Mouse (Mus musculus) midbrain, postnatal 0 days (tissue): ENCODE results near the gene Dyrk3. TPM values are rescaled to one million over a fixed set of nuclear protein-coding genes. Genes with fewer than 3 reads are reported as not detected.

Experiments
- ATAC-seq: fragments of 200-750 bp; cut with Nextera tagmentation; 2 replicates; pipeline ENCODE4 v1.8.0; 2017; ENCODE audit warnings: moderate number of reproducible peaks, mild to moderate bottlenecking, moderate TSS enrichment, moderate library complexity; ENCODE audit not compliant: low FRiP score
- DNase-seq: peaks from one replicate; pipeline ENCODE4 v3.0.0-alpha.2; 2015; ENCODE audit warnings: low spot score
- H3K27ac ChIP-seq: fragments of 300-500 bp; sonication (generic); 2 replicates; pipeline ENCODE4 v1.5.1; 2014; ENCODE audit warnings: low read depth, mild to moderate bottlenecking, low read length, mixed read lengths
- H3K27me3 ChIP-seq: fragments of 300-500 bp; sonication (generic); 2 replicates; pipeline ENCODE4 v1.6.1; 2014; ENCODE audit warnings: low read length, control low read depth, mixed read lengths; ENCODE audit not compliant: insufficient read depth
- H3K36me3 ChIP-seq: fragments of 300-500 bp; sonication (generic); 2 replicates; pipeline ENCODE4 v1.6.1; 2014; ENCODE audit warnings: low read length, control low read depth, mixed read lengths; ENCODE audit not compliant: insufficient read depth
- H3K4me1 ChIP-seq: fragments of 300-500 bp; sonication (generic); 2 replicates; pipeline ENCODE4 v1.6.1; 2014; ENCODE audit warnings: mild to moderate bottlenecking, control low read depth, antibody characterized with exemption, low read length, mixed read lengths; ENCODE audit not compliant: insufficient read depth
- H3K4me2 ChIP-seq: fragments of 300-500 bp; sonication (generic); 2 replicates; pipeline ENCODE4 v1.6.1; 2014; ENCODE audit warnings: low read depth, mild to moderate bottlenecking, low read length, mixed read lengths; ENCODE audit not compliant: poor library complexity, severe bottlenecking
- H3K4me3 ChIP-seq: fragments of 300-500 bp; sonication (generic); 2 replicates; pipeline ENCODE4 v1.5.1; 2014; ENCODE audit warnings: low read depth, mild to moderate bottlenecking, low read length, moderate library complexity
- H3K9ac ChIP-seq: fragments of 300-500 bp; sonication (generic); replicated peaks from 2 replicates; pipeline ENCODE4 v1.6.1; 2014; ENCODE audit warnings: mild to moderate bottlenecking, low read length, moderate library complexity, mixed read lengths; ENCODE audit not compliant: poor library complexity, severe bottlenecking
- H3K9me3 ChIP-seq: fragments of 300-500 bp; sonication (generic); 2 replicates; pipeline ENCODE4 v1.6.1; 2016; ENCODE audit warnings: low read length, control low read depth
- CTCF ChIP-seq: IDR thresholded peaks from 2 replicates; pipeline ENCODE4 v1.5.1; 2016; ENCODE audit warnings: antibody characterized with exemption, mild to moderate bottlenecking
- WGBS: fragments of 180-500 bp; shearing (Covaris S2); extraction: QIAGEN DNeasy Blood & Tissue Kit; methylation state at CpG from one replicate; pipeline ENCODE4 v1.1.7; 2014; 5-methylcytosine and 5-hydroxymethylcytosine counted together
- polyA plus RNA-seq: library from polyadenylated mRNA; unstranded; fragments of >200 nt; fragmentation: Nextera tagmentation; extraction: Ambion mirVana; gene quantifications from 2 replicates; pipeline ENCODE4 v1.2.1, GENCODE M21; 2015
- total RNA-seq: library from RNA; depleted of rRNA; stranded (reverse); fragments of >200 nt; gene quantifications from 2 replicates; pipeline ENCODE4 v1.2.3, GENCODE M21; 2014; rRNA removed

Dyrk3 gene
- total RNA-seq (10.6 and 12.0 TPM in 2 replicates), polyA plus RNA-seq (13.0 and 13.4 TPM in 2 replicates)

GRCm38 (mm10) chr1:131138191-131139016 is at the start of gene Dyrk3:
Gene Dyrk3 (minus strand): TSS chr1:131138340.
- Histone ChIP-seq H3K27ac (peak within 1 kb of the TSS; percentile 92), H3K4me3 (peak within 1 kb of the TSS; percentile 82), H3K9ac (peak within 1 kb of the TSS; percentile 86), H3K4me2 (peak within 1 kb of the TSS; percentile 79), H3K27me3 (no peaks in the 10 kb centered on the region), H3K9me3 (no peaks in the 10 kb centered on the region), H3K36me3 (no peaks in the 10 kb centered on the region), H3K4me1 (peaks cover 8% of the 10 kb centered on the region; the same call in 1 of the 2 replicates)
- TF ChIP-seq CTCF, result peak; percentile 76
- ATAC-seq (peak; percentile 98), DNase-seq (peak; percentile 95)
- whole genome bisulfite sequencing, result 3% methylated on average over 49 of the region's 49 CpGs

GRCm38 (mm10) chr1:131187856-131188255 is 49.7 kb upstream of the Dyrk3 start:
- WGBS, result 93% methylated on average over 5 of the region's 5 CpGs
- DNase-seq, result no peak
- no peak for TF ChIP-seq CTCF
- 0 out of 2 replicates have a peak, but pooled peaks cover 2% of the 10 kb centered on the region for H3K36me3 ChIP-seq
- no peak for ATAC-seq
- no peaks in the 10 kb centered on the region for H3K9me3 ChIP-seq
- no peak overlapping the region for H3K4me2 ChIP-seq
- no peak overlapping the region for H3K9ac ChIP-seq
- H3K27ac ChIP-seq, result no peak overlapping the region
- H3K4me3 ChIP-seq, result no peak overlapping the region
- no peaks in the 10 kb centered on the region for H3K27me3 ChIP-seq
- H3K4me1 ChIP-seq, result no peaks in the 10 kb centered on the region

- Histone ChIP-seq H3K27me3 (no peaks in the 10 kb centered on the region), H3K9ac (no peak overlapping the region), H3K27ac (no peak overlapping the region), H3K4me3 (no peak overlapping the region), H3K9me3 (no peaks in the 10 kb centered on the region), H3K4me2 (no peak overlapping the region), H3K4me1 (no peaks in the 10 kb centered on the region), H3K36me3 (0 out of 2 replicates have a peak, but pooled peaks cover 2% of the 10 kb centered on the region)
- DNase-seq (no peak), ATAC-seq (no peak)
- 76% methylated on average over 6 of the region's 6 CpGs for WGBS
- no peak for TF ChIP-seq CTCF
Measured at GRCm38 (mm10) chr1:131186995-131187394, 48.9 kb upstream of the Dyrk3 start.

- Histone ChIP-seq H3K4me2 (no peak overlapping the region), H3K9me3 (no peaks in the 10 kb centered on the region), H3K27ac (no peak overlapping the region), H3K36me3 (peaks cover 5% of the 10 kb centered on the region; the same call in 1 of the 2 replicates), H3K4me3 (no peak overlapping the region), H3K9ac (no peak overlapping the region), H3K4me1 (no peaks in the 10 kb centered on the region), H3K27me3 (no peaks in the 10 kb centered on the region)
- no peak for ATAC-seq
- no peak for DNase-seq
- WGBS, result 91% methylated on average over 13 of the region's 13 CpGs
- no peak for TF ChIP-seq CTCF
Measured at GRCm38 (mm10) chr1:131185821-131186506, 47.8 kb upstream of the Dyrk3 start.

- 80% methylated on average over 8 of the region's 8 CpGs for WGBS
- TF ChIP-seq CTCF, result no peak
Measured at GRCm38 (mm10) chr1:131184956-131185660, 47.0 kb upstream of the Dyrk3 start.

More at GRCm38 (mm10) chr1:131184956-131185660, 47.0 kb upstream of the Dyrk3 start:
- H3K27ac ChIP-seq, result no peak overlapping the region
- no peak overlapping the region for H3K4me3 ChIP-seq
- no peak overlapping the region for H3K9ac ChIP-seq
- H3K36me3 ChIP-seq, result peaks cover 8% of the 10 kb centered on the region; the same call in 1 of the 2 replicates
- no peak for ATAC-seq
- DNase-seq, result no peak
- no peaks in the 10 kb centered on the region for H3K4me1 ChIP-seq
- no peaks in the 10 kb centered on the region for H3K9me3 ChIP-seq
- H3K27me3 ChIP-seq, result no peaks in the 10 kb centered on the region
- H3K4me2 ChIP-seq, result no peak overlapping the region
